Mouse (Mus musculus) CD4-positive helper T cell, adult 2 months (primary cell): ENCODE measurements around the gene Elmo3.
"Not testable (repeated sequence)": the region's sequence is repeated elsewhere in the genome, so short reads cannot be mapped to it uniquely, and the experiment has no call there.

ENCODE experiments used
- DNase-seq: peaks from one replicate; pipeline ENCODE4 v3.0.0-alpha.2; 2012; ENCODE audit warnings: low read depth, missing footprints, low spot score

The Elmo3 gene

GRCm38 (mm10) chr8:105276292-105277120 lies 28.9 kb upstream of the Elmo3 start:
- DNase-seq = no peak

GRCm38 (mm10) chr8:105278911-105279334 lies 26.5 kb upstream of the Elmo3 start:
- peak; percentile 75 for DNase-seq

GRCm38 (mm10) chr8:105280567-105280966 lies 24.8 kb upstream of the Elmo3 start:
- no peak for DNase-seq

- DNase-seq = no peak
These were observed 23.6 kb upstream of the Elmo3 start for GRCm38 (mm10) chr8:105281821-105282220.

GRCm38 (mm10) chr8:105282239-105282638 lies 23.2 kb upstream of the Elmo3 start:
- no peak for DNase-seq

- DNase-seq = peak; percentile 63
These were observed 22.3 kb upstream of the Elmo3 start for GRCm38 (mm10) chr8:105283074-105283473.

- no peak for DNase-seq
These were observed 19.9 kb upstream of the Elmo3 start for GRCm38 (mm10) chr8:105285514-105285913.

GRCm38 (mm10) chr8:105286907-105287306 lies 18.5 kb upstream of the Elmo3 start:
- no peak for DNase-seq

- no peak for DNase-seq
These were observed 17.2 kb upstream of the Elmo3 start for GRCm38 (mm10) chr8:105288231-105288630.

GRCm38 (mm10) chr8:105288958-105289732 lies 16.3 kb upstream of the Elmo3 start:
- peak; percentile 96 for DNase-seq

- peak; percentile 72 for DNase-seq
These were observed 15.5 kb upstream of the Elmo3 start, which contains the start of gene 4931428F04Rik for GRCm38 (mm10) chr8:105289805-105290460. Gene 4931428F04Rik, minus strand, starts transcription at chr8:105289864.

GRCm38 (mm10) chr8:105290554-105291314 lies 14.7 kb upstream of the Elmo3 start:
- DNase-seq = peak; percentile 86

GRCm38 (mm10) chr8:105291364-105291763 lies 14.0 kb upstream of the Elmo3 start:
- DNase-seq = not testable (repeated sequence)

GRCm38 (mm10) chr8:105291802-105292201 lies 13.6 kb upstream of the Elmo3 start:
- peak; percentile 30 for DNase-seq

GRCm38 (mm10) chr8:105292471-105292870 lies 12.9 kb upstream of the Elmo3 start:
- DNase-seq = no peak

- DNase-seq = no peak
These were observed 12.0 kb upstream of the Elmo3 start for GRCm38 (mm10) chr8:105293405-105293804.

- DNase-seq = no peak
These were observed 10.6 kb upstream of the Elmo3 start for GRCm38 (mm10) chr8:105294776-105295175.

GRCm38 (mm10) chr8:105295256-105295655 lies 10.1 kb upstream of the Elmo3 start:
- no peak for DNase-seq

- DNase-seq = no peak
These were observed 9.4 kb upstream of the Elmo3 start, which contains the start of gene Exoc3l for GRCm38 (mm10) chr8:105295895-105296573. Gene Exoc3l, minus strand, starts transcription at chr8:105296101.

- DNase-seq = peak; percentile 90
These were observed 7.7 kb upstream of the Elmo3 start, which contains the start of gene E2f4 for GRCm38 (mm10) chr8:105297511-105298192. Gene E2f4, plus strand, starts transcription at chr8:105297663.
